Mouse (Mus musculus): ENCODE results near the gene Cdkn2b.

- TF ChIP-seq CTCF (IDR thresholded peaks at IDR 0.05; ENCODE audit: borderline replicate concordance, extremely low read depth, insufficient read depth, insufficient read length): no peak
- TF ChIP-seq POLR2A (IDR thresholded peaks at IDR 0.05; ENCODE audit: borderline replicate concordance, extremely low read depth, insufficient read depth, insufficient read length, poor library complexity, severe bottlenecking): no peak
Observed at GRCm38 (mm10) chr4:89272101-89272718, 38.6 kb downstream of the Cdkn2b start.

All from brain, embryonic 14.5 days (tissue).